Mouse (Mus musculus): Measurements from ENCODE around the gene Pecam1.
A peak's percentile ranks its signal among the peaks of the same experiment; 100 is the strongest.
"Not testable (repeated sequence)": the region's sequence is repeated elsewhere in the genome, so short reads cannot be mapped to it uniquely, and the experiment has no call there.

Gene Pecam1

DNA sequence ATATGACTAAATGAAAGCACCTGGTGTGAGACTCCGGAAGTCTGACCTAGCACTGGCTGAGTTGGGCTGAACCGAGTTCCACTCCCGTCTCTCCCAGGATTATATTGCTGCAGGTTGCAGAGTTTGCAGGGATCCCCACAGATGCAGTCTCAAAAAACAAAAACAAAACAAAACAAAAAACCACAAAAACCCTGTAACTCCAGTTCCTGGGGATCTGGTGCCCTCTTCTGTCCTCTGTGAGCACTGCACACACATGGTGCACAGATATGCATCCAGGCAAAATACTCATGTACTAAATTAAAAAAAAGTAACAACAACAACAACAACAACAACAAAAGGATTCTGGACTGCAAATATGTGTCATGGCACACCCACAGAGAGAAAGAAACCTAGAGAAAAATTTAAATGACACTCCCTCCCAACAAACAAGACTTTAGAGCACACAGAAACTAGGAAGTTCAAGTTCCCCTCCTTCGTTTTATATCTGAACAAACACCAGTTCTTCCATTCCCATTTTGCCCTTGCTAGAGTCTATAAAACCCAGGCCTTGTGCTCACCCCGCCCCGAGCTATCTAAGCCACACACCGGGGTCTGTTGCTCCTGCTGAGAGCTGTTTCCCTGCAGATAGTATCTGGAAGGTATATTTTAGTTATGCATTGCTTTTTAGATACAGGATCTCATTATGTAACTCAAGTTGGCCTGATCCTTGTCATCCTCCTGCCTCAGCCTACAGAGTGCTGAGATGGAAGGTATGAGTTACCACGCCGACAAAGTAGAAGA lies 20.0 kb upstream of the Pecam1 start:
- peak; percentile 50 to 58 for DNase-seq

DNA sequence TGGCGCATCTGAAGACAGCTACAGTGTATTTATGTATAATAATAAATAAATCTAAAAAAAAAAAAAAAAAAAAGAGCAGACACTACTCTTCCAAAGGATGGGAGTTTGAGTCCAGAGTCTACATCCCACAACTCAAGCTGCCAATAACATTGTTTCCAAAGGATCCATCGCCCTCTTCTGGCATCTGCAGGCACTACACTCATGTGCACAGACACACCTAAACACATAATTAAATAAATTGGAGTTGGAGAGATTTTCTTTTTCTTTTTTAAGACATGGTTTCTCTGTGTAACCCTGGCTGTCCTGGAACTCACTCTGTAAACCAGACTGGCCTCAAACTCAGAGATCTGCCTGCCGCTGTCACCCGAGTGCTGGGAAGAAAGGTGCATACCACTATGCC lies 17.1 kb upstream of the Pecam1 start:
- no peak for DNase-seq

DNA sequence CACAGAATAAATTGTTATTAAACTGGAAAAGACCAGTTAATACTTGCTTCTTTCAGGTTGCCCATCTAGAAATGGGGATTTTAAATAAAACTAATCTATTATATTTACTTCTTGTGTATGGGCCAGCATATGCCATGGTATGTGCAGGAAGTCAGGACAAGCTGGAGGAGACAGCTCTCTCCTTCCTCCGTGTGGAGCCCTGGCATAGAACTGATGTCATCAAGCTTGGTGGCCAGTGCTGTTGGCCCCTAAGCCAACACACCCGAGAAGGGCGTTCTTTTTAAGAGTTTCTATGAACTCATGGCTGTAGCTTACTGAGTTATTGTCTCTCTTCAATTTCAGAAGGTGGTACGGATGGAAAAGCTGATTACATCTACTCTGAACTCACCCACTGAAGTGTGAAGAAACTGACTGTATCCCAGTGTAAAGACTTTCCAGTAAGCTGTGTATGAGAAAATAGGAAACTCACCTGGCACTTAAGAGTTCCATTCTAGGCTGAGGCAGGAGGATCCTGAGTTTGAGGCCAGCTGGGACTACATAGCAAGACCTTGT lies 16.3 kb upstream of the Pecam1 start:
- no peak for DNase-seq

DNA sequence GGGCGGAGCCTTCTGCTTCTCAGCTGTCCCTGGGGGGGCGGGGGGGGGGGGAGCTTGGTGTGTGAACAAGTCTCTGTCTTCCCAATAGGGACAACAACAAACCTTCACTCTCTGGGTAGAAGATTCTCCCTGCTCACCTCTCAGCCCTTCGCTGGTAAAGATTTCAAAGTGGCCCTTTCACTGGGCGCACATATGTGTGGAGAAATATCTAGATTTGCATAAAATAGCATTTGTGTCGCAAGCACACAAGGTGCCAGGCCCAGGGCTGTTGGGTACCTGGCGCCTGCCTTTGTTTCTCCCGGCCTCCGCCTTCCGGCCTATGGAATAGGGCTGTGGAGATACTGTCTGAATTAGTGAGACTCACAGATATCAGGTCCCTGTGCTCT lies 12.4 kb upstream of the Pecam1 start:
- no peak for DNase-seq

DNA sequence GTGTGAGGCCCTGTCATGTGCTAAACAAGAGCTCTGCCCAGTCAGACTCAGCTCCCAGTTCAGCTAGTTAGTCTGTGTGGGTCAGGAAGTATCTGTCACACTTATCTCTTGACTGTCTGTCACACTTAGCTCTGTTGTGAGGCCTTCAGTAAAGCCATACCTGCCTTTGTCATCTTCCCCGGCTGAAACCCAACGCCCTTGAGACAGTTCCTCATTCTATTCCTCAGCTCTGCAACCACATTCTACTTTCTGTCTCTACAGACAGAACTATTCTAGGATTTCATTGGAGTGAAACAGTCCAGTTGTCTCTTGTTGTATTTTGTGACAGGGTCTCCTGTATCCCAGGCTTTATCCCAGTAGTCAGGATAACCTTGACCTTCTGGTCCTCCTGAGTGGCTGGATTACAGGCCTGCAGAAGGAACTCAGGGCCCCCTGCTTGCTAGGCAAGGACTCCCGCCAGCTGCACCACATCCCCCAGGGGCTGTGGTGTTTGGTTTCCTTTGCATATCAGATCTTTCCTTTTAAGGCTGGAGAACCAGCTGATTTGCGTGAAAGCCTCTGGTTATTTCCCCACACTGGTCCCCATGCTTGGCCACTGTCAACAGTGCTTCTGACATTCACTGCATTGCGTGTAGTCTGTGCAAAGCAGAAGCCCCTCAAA lies 11.8 kb upstream of the Pecam1 start:
- peak; percentile 43 to 58 for DNase-seq

DNA sequence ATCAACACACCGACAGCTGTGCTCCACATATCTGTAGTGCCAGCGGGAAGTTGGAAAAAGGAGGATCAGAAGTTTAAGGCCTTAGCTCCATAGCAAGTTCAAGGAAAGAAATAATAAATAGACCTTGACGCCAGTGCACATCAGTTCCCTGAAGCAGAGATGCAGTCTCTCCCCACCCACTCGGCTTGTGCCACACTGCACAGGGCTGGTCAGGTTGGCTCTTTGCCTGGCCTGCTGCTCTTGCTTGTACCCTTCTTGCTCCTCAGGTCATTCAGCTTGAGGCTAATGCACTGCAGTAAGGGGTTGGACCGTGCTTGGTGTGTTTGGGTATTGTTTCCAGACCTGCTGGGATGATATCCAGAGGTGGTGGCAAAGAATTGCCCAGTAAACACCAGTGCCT lies 10.1 kb upstream of the Pecam1 start:
- DNase-seq, result no peak

DNA sequence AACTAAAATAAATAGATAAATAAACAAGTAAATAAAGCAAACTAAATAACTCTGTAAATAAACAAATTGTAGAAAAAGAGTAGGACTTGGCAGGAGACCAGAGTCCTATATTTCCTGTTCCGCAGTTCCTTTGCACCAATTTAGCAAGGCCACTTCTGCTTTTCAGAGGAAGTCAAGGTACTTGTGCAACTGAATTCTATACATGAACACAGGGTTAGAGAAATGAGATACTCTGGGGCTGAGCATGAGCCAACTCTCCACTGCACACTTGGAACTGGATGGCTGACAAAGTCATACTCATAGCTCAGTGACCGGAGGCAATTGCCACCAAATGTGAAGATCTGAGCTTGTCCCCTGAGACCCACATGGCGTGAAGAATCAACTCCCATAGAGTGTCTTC lies 8.6 kb upstream of the Pecam1 start:
- DNase-seq, result no peak

DNA sequence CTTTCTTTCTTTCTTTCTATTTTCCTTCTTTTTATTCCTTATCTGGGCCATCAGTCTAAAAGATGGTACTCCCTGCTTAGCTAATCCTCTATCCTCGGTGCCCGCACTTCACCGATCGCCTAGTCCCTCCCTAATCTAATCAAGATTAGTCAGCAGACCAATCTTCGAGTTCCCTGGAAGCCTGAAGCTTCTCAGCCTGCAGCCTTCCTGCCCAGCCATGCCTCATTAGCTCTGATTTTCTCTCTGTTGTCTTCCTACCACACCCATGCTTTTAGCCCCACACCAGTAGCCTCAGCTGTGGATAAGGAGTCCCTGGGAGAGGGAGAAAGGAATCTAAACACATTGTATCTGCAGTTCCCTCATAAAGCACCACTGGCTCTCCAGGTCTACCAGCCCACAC lies 5.2 kb upstream of the Pecam1 start:
- DNase-seq, result no peak

DNA sequence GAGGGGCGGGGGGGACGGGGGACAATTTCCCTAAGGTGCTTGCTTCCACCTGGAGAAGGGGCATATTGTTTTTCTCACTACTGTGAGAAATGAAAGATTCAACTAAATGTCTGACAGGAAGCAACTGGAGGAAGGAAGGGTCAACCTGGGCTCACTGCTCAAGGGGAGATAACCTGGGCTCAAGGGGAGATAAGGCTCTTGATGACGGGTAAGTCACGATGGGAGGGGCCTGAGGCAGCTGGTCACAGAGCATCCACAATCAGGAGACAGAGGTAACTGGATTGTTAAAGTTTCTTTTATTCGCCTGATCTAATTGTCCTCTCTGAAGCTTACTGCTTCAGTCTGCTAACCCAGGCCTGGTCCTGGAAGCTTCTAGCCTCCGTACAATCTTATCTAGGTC lies 2.9 kb upstream of the Pecam1 start:
- DNase-seq, result no peak

DNA sequence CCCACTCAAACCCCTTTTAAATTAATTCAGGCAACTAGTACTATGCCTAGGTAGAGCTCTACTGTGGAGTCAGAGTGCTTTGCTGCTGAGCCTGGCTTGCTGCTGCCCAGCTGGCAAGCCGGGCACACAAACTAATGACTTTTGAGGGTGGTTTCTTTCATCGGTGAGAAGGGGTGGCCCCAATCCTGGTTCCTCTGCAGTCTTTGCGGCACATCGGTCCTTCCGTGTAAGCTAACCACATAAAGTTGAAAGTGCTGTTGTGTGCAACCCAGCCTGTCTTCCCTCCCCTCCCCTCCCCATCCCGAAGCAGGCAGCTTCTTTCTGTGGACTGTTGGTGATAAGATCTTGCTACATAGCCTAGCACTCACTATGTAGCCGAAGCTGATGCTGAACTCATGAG lies 1.7 kb upstream of the Pecam1 start:
- peak; percentile 61 to 67 for DNase-seq

DNA sequence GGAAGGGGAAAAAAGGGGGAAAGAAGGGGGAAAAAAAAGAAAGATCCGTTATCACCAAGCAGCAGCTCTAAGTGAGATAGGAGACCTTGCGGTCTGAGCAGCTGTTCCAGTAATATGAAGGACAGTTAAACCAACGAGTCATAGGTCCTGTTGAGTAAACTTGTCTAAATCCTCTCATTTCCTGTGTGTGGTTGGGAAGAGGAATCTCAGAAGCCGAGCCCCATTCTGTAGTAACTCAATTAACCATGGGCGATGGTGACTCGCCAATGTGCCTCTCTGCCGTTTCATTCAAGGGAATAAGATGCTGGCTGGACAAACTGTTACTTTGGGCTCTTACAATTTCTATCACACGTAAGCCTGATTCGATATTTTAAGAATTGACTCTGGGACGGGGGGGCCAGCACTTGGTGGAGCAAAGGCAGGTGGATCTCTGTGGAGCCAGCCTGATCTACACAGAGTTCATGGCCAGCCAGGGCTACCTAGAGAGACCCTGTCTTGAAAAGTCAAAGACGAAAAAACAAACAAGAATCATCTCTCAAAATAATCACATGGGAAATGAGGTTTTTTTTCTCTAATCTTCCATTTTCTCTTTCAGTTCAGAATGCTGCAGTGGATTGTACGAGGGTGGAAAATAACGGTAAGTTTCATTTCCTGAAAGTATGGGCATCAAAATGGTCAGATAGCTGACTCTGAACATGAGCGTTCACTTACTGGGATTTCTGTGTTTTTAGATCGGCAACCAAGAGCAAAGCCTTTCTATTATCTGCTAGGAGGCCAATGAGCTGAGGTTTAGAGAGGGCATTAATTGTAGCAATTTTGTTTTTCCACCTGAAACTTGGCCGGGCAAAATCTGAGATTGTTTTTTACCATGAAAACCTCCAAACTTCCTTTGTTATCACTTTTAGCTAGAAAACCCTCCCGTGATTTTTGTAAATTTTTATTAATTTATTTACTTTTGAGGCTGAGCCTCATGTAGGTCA lies 901 bp upstream of the Pecam1 start, which contains the start of gene Milr1:
Gene Milr1 (plus strand): TSS at position 188 of the 980 bp plus-strand sequence.
- DNase-seq, result peak in 1 of 2 experiments; percentile 22

DNA sequence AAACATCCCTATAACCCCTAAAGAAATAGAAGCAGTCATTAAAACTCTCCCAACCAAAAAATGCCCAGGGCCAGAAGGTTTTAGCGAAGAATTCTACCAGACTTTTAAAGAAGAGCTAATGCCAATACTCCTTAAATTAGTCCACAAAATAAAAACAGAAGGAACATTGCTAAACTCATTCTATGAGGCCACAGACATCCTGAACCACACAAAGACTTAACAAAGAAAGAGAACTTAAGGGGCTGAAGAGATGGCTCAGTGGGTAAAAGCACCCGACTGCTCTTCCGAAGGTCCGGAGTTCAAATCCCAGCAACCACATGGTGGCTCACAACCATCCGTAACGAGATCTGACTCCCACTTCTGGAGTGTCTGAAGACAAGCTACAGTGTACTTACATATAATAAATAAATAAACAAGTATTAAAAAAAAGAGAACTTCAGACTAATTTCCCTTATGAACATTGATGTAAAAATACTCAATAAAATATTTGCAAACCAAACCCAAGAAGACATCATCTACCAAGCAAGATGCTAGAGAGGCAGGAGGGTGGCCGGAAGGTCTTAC lies 789 bp downstream of the Pecam1 start:
- not testable (repeated sequence) for DNase-seq

DNA sequence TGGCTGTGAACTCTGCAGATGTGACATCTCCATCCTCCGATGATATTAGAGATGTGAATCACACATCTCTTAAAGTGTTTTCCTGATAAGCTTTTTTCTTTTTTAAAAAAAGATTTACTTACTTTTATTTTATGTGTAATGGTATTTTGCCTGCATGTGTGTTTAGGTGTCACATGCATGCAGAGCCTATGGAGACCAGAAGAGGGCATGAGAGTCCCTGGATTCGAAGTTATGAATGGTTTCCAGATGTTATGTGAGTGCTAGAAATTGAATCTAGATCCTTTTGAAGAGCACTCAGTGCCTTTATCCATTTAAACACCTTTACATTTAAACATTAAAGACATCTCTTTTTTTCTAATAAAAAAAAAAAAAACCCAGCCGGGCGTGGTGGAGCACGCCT lies 5.5 kb downstream of the Pecam1 start:
- no peak for DNase-seq

DNA sequence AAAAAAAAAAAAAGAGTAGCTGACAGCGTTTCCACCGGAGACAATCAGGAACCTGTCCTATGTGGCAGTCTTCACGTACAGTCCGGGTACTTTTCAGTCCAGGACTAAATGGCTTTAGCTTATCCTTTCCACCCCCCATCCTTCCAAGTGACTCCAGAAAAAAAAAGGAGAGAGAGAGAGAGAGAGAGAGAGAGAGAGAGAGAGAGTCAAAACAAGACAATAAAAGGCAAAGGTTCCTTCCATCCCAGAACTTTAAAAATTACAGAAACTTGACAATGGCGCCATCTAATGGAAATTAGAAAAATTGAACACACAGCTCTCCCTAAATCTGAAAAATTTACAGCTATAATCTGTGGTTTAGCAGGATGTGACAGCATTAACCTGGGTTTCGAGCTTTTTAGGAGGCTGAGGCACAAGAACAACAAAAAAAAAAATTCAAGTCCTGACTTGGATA lies 8.0 kb downstream of the Pecam1 start:
- DNase-seq, result no peak

DNA sequence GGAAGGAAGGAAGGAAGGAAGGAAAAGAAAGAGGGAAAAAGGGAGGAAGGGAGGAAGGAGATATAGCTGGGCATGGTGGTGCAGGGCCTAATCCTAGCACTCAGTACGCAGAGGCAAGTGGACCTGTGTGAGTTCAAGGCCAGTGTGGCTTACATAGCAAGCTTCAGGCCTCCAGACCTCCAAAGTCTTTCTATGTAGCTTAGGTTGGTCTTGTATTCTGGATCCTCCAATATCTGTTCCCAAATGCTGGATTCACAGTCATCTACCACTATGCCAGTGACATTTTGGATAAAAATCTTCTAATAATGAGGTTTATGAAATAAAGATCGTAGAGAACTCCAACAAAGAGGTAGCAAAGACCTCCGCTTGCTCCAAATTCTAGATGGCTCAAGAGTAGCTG lies 8.6 kb downstream of the Pecam1 start:
- DNase-seq, result no peak

DNA sequence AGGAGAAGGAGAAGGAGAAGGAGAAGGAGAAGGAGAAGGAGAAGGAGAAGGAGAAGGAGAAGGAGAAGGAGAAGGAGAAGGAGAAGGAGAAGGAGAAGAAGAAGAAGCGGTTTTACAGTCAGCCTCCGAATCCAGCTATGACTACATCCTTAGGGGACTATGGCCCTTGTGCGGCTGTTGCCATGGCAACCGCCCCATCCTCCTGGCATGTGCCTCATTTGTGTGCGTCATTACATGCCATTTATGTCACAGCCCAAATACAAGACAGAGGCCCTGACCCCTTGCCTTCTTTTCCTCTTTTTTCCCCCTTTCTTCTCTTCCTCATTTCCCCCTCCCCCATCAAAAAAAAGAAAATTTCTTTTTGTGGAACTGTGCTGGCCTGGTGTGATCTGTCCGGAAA lies 9.2 kb downstream of the Pecam1 start:
- DNase-seq, result no peak

DNA sequence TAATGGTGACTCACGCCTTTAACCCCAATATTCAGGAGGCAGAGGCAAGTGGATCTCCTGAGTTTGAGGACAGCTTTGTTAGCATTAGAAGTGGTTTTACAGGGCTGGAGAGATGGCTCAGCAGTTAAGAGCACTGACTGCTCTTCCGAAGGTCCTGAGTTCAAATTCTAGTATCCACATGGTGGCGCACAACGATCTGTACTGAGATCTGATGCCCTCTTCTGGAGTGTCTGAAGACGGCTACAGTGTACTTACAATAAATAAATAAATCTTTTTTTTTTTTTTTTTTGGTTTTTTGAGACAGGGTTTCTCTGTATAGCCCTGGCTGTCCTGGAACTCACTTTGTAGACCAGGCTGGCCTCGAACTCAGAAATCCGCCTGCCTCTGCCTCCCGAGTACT lies 9.7 kb downstream of the Pecam1 start:
- not testable (repeated sequence) for DNase-seq

DNA sequence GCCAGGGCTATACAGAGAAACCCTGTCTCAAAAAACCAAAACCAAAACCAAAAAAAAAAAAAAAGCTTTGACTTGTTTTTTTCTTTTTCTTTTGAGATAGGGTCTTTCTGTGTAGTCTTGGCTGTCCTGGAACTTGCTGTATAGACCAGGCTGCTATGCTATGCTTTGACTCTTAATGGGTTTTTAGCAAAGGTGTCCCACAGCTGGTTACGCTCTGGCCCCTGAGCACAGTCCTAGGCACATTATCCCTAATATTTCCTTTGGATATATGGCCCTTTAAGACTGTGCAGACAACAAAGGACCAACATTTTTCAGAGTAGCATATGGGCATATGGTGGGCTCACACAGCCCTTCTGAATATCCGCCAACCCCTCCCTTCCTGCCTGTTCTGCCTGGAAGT lies 11.3 kb downstream of the Pecam1 start:
- no peak for DNase-seq

DNA sequence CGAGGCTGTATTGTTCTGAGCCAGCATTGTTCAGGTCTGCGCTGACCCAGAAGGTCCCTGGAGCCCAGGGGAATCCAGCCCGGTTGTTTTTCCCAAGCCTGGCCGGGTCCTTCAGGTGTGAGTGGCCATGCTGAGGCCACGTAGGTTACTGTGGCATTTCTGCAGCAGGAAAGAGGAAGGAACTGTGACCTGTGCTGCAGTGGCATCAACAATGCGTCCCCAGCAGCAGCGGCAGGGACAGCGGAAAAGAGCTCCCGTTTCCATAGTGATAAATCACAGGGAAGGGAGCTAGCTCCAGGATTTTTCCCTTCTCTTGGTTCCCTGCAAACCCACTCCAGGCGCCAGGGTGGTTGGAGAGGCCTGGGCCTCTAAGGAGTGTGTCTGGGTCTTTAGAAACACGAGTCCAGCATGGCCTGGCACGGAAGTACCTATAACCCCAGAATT lies 13.2 kb downstream of the Pecam1 start:
- no peak for DNase-seq

DNA sequence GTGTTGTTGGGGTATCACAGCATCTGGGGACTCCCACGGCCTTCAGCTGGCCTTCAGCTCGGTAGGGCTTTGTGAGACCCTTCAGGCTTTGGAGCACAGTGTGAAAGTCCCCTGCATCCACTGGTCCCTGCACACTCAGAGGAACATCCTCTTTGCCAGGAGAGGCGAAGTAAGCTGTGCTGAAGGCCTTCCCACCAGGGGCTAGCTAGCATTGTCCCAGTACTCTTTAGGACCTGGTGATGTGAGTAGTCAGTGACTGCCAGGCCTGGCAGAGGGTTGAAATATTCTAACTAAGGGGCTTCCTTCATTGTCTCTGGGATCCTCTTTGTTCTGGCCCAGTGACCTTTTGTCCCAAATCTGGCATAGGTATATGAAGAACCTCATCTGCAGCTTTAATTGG lies 13.8 kb downstream of the Pecam1 start:
- DNase-seq, result no peak

DNA sequence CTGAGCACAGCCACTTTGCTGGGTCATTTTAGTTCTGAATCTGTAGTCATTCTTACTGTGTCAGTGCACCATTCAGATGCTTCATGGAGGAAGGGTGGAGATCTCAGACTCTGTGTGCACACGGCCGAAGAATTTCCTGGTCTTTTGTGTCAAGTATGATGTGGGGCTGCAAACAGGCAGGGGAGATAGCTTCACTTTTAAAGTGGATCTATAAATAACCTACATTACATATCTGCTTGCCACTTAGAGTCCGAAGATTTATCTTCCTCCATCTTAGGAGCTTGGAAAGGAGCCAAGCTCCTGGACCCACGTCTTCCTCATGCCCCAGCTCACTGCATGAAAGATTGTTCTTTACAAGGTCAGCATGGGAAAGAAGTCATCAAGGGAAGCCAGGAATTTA lies 19.7 kb downstream of the Pecam1 start:
- no peak for DNase-seq

DNA sequence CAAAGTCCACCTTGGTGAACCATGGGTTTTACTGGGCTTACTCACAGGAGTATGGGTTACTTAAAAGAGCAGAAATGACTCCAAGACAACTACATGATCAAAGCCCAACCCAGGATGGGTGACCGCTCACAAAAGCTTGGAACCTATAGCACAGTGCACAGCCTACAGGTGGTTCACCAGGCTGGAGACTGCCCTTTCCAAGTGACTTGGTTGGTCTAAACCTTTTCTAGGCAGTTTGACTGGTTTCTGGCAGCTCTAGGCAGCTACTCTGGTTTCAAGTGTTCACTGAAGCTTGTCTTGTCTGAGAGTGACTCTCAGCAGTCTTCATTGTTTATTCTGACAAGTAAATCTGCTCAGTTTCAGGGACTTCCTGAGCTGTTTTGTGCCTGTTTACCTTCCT lies 20.8 kb downstream of the Pecam1 start:
- no peak for DNase-seq
